Mouse (Mus musculus) ES-E14 (cell line): ENCODE measurements around the gene Dnah7c.
"Not testable (repeated sequence)": the region's sequence is repeated elsewhere in the genome, so short reads cannot be mapped to it uniquely, and the experiment has no call there.

ENCODE experiments used
- CHD2 ChIP-seq: IDR thresholded peaks from 2 replicates; pipeline ENCODE4 v1.6.1; 2014; ENCODE audit warnings: mild to moderate bottlenecking, low read depth, low read length, inconsistent platforms
- HCFC1 ChIP-seq: IDR thresholded peaks from 2 replicates; pipeline ENCODE4 v1.6.1; 2012; ENCODE audit warnings: low read length, inconsistent platforms, borderline replicate concordance; ENCODE audit not compliant: insufficient read depth
- ZC3H11A ChIP-seq: IDR thresholded peaks from 2 replicates; pipeline ENCODE4 v1.6.1; 2012; ENCODE audit warnings: low read depth, mild to moderate bottlenecking, inconsistent platforms, low read length, borderline replicate concordance
- ZNF384 ChIP-seq: IDR thresholded peaks from 2 replicates; pipeline ENCODE4 v1.6.1; 2012; ENCODE audit warnings: low read depth, low read length, inconsistent platforms

DNA sequence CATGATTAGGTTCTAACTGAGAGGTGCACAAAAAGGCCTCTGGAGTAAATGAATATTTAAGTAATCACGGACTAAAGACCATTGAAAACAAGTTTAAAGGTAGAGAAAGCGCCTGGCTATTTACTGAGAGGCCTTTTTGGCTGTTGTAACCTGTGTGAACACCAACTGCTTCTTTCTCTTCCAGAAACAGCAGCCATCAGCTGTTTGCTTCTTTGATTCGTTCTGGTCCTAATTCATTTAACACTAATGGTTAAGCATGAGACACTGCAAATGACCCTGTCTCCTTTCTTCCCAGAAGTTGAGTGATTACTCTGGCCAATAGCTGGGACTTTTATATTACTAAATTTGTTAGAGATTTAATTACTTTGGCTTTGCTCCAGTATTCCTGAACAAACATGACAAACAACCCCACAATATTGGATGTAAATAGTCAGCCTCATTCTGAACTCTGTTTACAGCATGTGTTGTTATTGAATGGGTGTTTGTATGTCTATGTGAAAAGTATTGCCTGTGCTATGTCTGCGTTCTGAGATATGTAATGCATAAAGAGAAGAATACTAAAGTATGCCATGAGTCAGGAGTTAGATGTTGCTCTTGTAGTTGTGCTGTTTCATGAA, 30.6 kb upstream of the Dnah7c start:
- TF ChIP-seq CHD2, HCFC1, ZNF384, ZC3H11A: not testable (repeated sequence)
